Mouse (Mus musculus): ENCODE data around the gene Olfr1167.
"Not testable (repeated sequence)": the region's sequence is repeated elsewhere in the genome, so short reads cannot be mapped to it uniquely, and the experiment has no call there.

Gene Olfr1167

DNA sequence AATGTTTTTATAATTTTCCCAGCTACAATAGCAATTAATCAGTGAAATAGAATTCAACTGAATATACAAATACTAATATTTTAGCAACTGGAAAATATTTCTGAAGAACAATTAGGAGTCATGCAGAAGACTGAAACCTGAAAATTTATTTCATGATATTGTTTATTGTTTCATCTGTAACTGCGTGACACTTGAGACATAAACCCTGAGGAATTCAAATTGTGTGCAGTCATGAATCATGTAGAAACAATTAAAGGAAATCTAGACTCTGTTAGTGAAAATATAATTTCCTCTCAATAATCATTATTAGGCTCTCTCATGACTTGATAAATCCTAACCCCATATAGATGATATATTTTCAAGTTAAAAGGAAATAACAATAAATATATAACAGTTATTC lies at the start of gene Olfr1167:
TSS of gene Olfr1167 (minus strand) at position 101 of the 400 bp plus-strand sequence.
- POLR2A ChIA-PET, CTCF ChIA-PET: not testable (repeated sequence)

GRCm38 (mm10) chr2:88181580-88181979 lies 26.6 kb upstream of the Olfr1167 start, which contains the start of gene Olfr1168:
Gene Olfr1168, plus strand, starts transcription at chr2:88181880.
- CTCF ChIA-PET, result no interaction called here
- POLR2A ChIA-PET, result no interaction called here

DNA sequence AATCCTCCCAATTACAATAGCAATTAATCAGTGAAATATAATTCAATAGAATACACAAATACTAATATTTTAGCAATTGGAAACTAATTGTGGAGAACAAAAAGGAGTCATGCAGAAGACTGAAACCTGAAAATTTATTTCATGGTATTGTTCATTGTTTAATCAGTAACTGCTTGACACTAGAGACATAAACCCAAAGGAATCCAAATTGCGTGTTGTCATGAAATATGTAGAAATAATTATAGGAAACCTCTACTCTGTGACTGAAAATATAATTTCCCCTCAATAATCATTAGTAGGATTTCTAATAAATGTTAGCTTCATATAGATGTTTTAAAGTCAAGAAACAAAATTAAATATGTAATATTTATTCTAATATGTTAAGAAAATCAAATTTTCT lies 26.8 kb downstream of the Olfr1167 start, which contains the start of gene Olfr1166:
TSS of gene Olfr1166 (minus strand) at position 101 of the 400 bp plus-strand sequence.
- ChIA-PET CTCF (no interaction called here), POLR2A (no interaction called here)

Measured in embryonic stem cell, embryonic (primary cell).